In the genomic region with DNA sequence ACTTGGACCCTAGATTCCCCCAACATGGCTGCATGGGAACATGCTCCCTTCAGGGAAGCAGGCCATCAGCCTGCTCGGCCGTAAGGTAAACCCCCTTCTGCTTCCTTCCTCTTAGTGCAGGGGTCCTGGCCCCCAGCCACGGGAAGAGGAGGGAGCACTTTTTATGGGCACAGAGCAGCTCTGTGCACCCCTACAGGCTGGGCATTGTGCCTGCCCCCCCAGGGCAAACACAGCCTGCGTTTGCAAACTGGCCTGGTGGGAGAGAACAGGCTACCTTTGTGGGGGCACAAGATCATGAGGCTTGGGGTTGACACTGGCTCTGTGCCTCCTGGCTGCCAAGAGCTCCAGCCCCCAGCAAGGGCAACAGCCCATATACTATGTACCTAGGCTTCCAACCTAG, we compare ENCODE assay signal across 8 mouse cellular contexts. TPM values are rescaled to one million over a fixed set of nuclear protein-coding genes. Genes with fewer than 3 reads are reported as not detected.
DNase-seq lines count a peak whose midpoint lies in the region; ATAC-seq and TF ChIP-seq lines count a peak whose summit lies in the region.

No protein-coding gene starts in this region.

- ATAC-seq in heart, embryonic 14.5 days (ENCODE audit: insufficient number of reproducible peaks, insufficient read depth, low FRiP score, low read depth) = no peak
- ATAC-seq in limb, embryonic 15.5 days (ENCODE audit: insufficient number of reproducible peaks, low FRiP score, low TSS enrichment, low read depth) = peak; percentile 0; the same call in 1 of the 2 replicates

- TF ChIP-seq EP300 in heart, adult 2 months (IDR thresholded peaks at IDR 0.05; ENCODE audit: insufficient read depth, low read depth, low read length) = no peak

- no peak overlapping the region for H3K4me3 ChIP-seq in heart, embryonic 14.5 days (ENCODE audit: control insufficient read depth in 1 of 2, insufficient read depth in 1 of 2, low read depth in 1 of 2, low read length in 2 of 2)
- no peak overlapping the region for H3K4me3 ChIP-seq in heart, adult 2 months
- H3K4me3 ChIP-seq in thymus, adult 2 months (ENCODE audit: control insufficient read depth, insufficient read depth, low read length) = no peak overlapping the region
- H3K4me3 ChIP-seq in limb, embryonic 15.5 days = peak overlapping the region; percentile 86

- no peaks in the 10 kb centered on the region for H3K9me3 ChIP-seq in heart, embryonic 14.5 days (ENCODE audit: control insufficient read depth, low read length)
- H3K9me3 ChIP-seq in limb, embryonic 15.5 days = no peaks in the 10 kb centered on the region

- peaks cover 56% of the 10 kb centered on the region for H3K36me3 ChIP-seq in heart, embryonic 14.5 days (ENCODE audit: control insufficient read depth, insufficient read depth, low read length)
- H3K36me3 ChIP-seq in heart, adult 2 months (ENCODE audit: control insufficient read depth, insufficient read depth, low read length) = no peaks in the 10 kb centered on the region
- peaks cover 35% of the 10 kb centered on the region for H3K36me3 ChIP-seq in thymus, adult 2 months (ENCODE audit: control insufficient read depth, insufficient read depth, low read length)
- peaks cover 49% of the 10 kb centered on the region for H3K36me3 ChIP-seq in limb, embryonic 15.5 days

- 62% methylated on average over 4 of the region's 4 CpGs for WGBS in heart, embryonic 14.5 days
- WGBS in heart, adult 2 months = 34% methylated on average over 4 of the region's 4 CpGs
- 63% methylated on average over 4 of the region's 4 CpGs for WGBS in thymus, adult 2 months
- WGBS in limb, embryonic 15.5 days = 27% methylated on average over 4 of the region's 4 CpGs

- H3K27me3 ChIP-seq in heart, embryonic 14.5 days (ENCODE audit: control insufficient read depth, insufficient read depth, low read length) = no peaks in the 10 kb centered on the region
- no peaks in the 10 kb centered on the region for H3K27me3 ChIP-seq in heart, adult 2 months (ENCODE audit: control insufficient read depth, insufficient read depth, low read length)
- no peaks in the 10 kb centered on the region for H3K27me3 ChIP-seq in thymus, adult 2 months (ENCODE audit: control insufficient read depth, insufficient read depth, low read length)
- H3K27me3 ChIP-seq in limb, embryonic 15.5 days = no peaks in the 10 kb centered on the region

- no peak for TF ChIP-seq POLR2A in heart, adult 2 months (IDR thresholded peaks at IDR 0.05; ENCODE audit: insufficient read depth, low read depth, low read length)
- TF ChIP-seq POLR2A in thymus, adult 2 months (IDR thresholded peaks at IDR 0.05; ENCODE audit: control insufficient read depth, extremely low read depth, insufficient read depth, low read length, poor library complexity) = no peak

- H3K9ac ChIP-seq in heart, embryonic 14.5 days (ENCODE audit: low read length) = peak overlapping the region; percentile 97; the same call in 1 of the 2 replicates
- no peak overlapping the region for H3K9ac ChIP-seq in heart, adult 2 months (ENCODE audit: low read depth, low read length)
- H3K9ac ChIP-seq in limb, embryonic 15.5 days = no peak overlapping the region

- H3K4me2 ChIP-seq in heart, embryonic 14.5 days (ENCODE audit: low read length) = peak overlapping the region; percentile 93; the same call in 1 of the 2 replicates
- peak overlapping the region; percentile 90 for H3K4me2 ChIP-seq in limb, embryonic 15.5 days

- TF ChIP-seq CTCF in heart, adult 2 months (IDR thresholded peaks at IDR 0.05) = no peak
- TF ChIP-seq CTCF in thymus, adult 2 months (IDR thresholded peaks at IDR 0.05; ENCODE audit: borderline replicate concordance, control insufficient read depth, extremely low read depth, insufficient read depth, low read length, poor library complexity) = peak; percentile 11; the same call in 1 of the 2 replicates

- no peak overlapping the region for H3K27ac ChIP-seq in heart, embryonic 14.5 days (replicated peaks in 1 of 2; ENCODE audit: control insufficient read depth in 1 of 2, insufficient read depth in 1 of 2, low read depth in 2 of 2, low read length in 2 of 2)
- H3K27ac ChIP-seq in heart, adult 2 months = no peak overlapping the region
- no peak overlapping the region for H3K27ac ChIP-seq in thymus, adult 2 months (ENCODE audit: control insufficient read depth, insufficient read depth, low read length)
- H3K27ac ChIP-seq in limb, embryonic 15.5 days = peak overlapping the region; percentile 98

- H3K79me2 ChIP-seq in heart, adult 2 months (replicated peaks; ENCODE audit: control insufficient read depth, insufficient read depth, low read length) = no peaks in the 10 kb centered on the region

- DNase-seq in heart, adult 2 months = no peak
- DNase-seq in thymus, adult 2 months = no peak
- DNase-seq in thymus, postnatal 0 days (ENCODE audit: low spot score) = no peak
- no peak for DNase-seq in spleen, postnatal 4 days (ENCODE audit: low spot score in 2 of 2)
- no peak for DNase-seq in urinary bladder, postnatal 14 days (ENCODE audit: low spot score)
- no peak for DNase-seq in left cerebral cortex, postnatal 25 days (ENCODE audit: low spot score in 2 of 2)

- intact Hi-C loops in heart, adult 2 months (cut with DNase I) = no loop called here
- intact Hi-C loops in left cerebral cortex, postnatal 25 days (cut with DNase I) = no loop called here

- peaks cover 13 to 30% of the 10 kb centered on the region in 2 experiments; a peak in 3 of 4 replicates for H3K4me1 ChIP-seq in heart, embryonic 14.5 days (ENCODE audit: control insufficient read depth in 2 of 2, insufficient read depth in 2 of 2, low read length in 2 of 2)
- H3K4me1 ChIP-seq in heart, adult 2 months (ENCODE audit: control insufficient read depth, insufficient read depth, low read length) = peaks cover 3% of the 10 kb centered on the region; the same call in 1 of the 2 replicates
- H3K4me1 ChIP-seq in thymus, adult 2 months (replicated peaks; ENCODE audit: control insufficient read depth, insufficient read depth, low read length) = peaks cover 30% of the 10 kb centered on the region
- H3K4me1 ChIP-seq in limb, embryonic 15.5 days = peaks cover 66% of the 10 kb centered on the region

RNA-seq across cellular contexts. Expression of a gene that starts 3.4 kb away (rescaled TPM):
- 18.5 and 25.6 TPM in 2 replicates for polyA plus RNA-seq in heart, embryonic 14.5 days (2014; fragmentation: Nextera tagmentation; extraction: Ambion mirVana)
- total RNA-seq in heart, adult 2 months (2021) = 1 to 10 TPM; 3.7 to 6.0 TPM
- polyA plus RNA-seq in heart, adult 2 months (2012; rRNA removed) = 11.2 and 13.4 TPM in 2 replicates
- polyA plus RNA-seq in thymus, adult 2 months (2012; rRNA removed) = 275 TPM in 2 replicates
- 57.5 and 58.6 TPM in 2 replicates for polyA plus RNA-seq in thymus, postnatal 0 days (2015; fragmentation: Nextera tagmentation; extraction: Ambion mirVana)
- 65.6 and 67.0 TPM in 2 replicates for polyA plus RNA-seq in limb, embryonic 15.5 days (2015; fragmentation: Nextera tagmentation; extraction: Ambion mirVana)
- 10 to 100 TPM; 11.3 to 12.5 TPM for total RNA-seq in left cerebral cortex, postnatal 25 days (2021)

RNA-seq across cellular contexts. Expression of a gene that starts 14.5 kb away (rescaled TPM):
- polyA plus RNA-seq in heart, embryonic 14.5 days (2014; fragmentation: Nextera tagmentation; extraction: Ambion mirVana) = 11.5 and 12.4 TPM in 2 replicates
- 1 to 10 TPM; 1.6 to 2.5 TPM for total RNA-seq in heart, adult 2 months (2021)
- polyA plus RNA-seq in heart, adult 2 months (2012; rRNA removed) = 7.0 and 7.6 TPM in 2 replicates
- polyA plus RNA-seq in thymus, adult 2 months (2012; rRNA removed) = 27.0 and 27.4 TPM in 2 replicates
- 14.1 and 14.5 TPM in 2 replicates for polyA plus RNA-seq in thymus, postnatal 0 days (2015; fragmentation: Nextera tagmentation; extraction: Ambion mirVana)
- polyA plus RNA-seq in limb, embryonic 15.5 days (2015; fragmentation: Nextera tagmentation; extraction: Ambion mirVana) = 15.4 and 16.2 TPM in 2 replicates
- total RNA-seq in left cerebral cortex, postnatal 25 days (2021) = 1 to 10 TPM; 3.1 to 3.2 TPM

RNA-seq across cellular contexts. Expression of a gene that starts 14.5 kb away (rescaled TPM):
- 14.7 and 16.1 TPM in 2 replicates for polyA plus RNA-seq in heart, embryonic 14.5 days (2014; fragmentation: Nextera tagmentation; extraction: Ambion mirVana)
- total RNA-seq in heart, adult 2 months (2021) = 1 to 10 TPM; 5.4 to 5.7 TPM
- 15.7 and 17.3 TPM in 2 replicates for polyA plus RNA-seq in heart, adult 2 months (2012; rRNA removed)
- polyA plus RNA-seq in thymus, adult 2 months (2012; rRNA removed) = 30.0 and 33.1 TPM in 2 replicates
- polyA plus RNA-seq in thymus, postnatal 0 days (2015; fragmentation: Nextera tagmentation; extraction: Ambion mirVana) = 12.2 and 13.5 TPM in 2 replicates
- 31.3 and 32.0 TPM in 2 replicates for polyA plus RNA-seq in limb, embryonic 15.5 days (2015; fragmentation: Nextera tagmentation; extraction: Ambion mirVana)
- total RNA-seq in left cerebral cortex, postnatal 25 days (2021) = 10 to 100 TPM; 29.2 to 30.1 TPM

RNA-seq across cellular contexts. Expression of a gene that starts 21.4 kb away (rescaled TPM):
- polyA plus RNA-seq in heart, embryonic 14.5 days (2014; fragmentation: Nextera tagmentation; extraction: Ambion mirVana) = 968 and 1,084 TPM in 2 replicates
- 100 to 1,000 TPM; 801 to 911 TPM for total RNA-seq in heart, adult 2 months (2021)
- 155 and 253 TPM in 2 replicates for polyA plus RNA-seq in heart, adult 2 months (2012; rRNA removed)
- 193 and 312 TPM in 2 replicates for polyA plus RNA-seq in thymus, adult 2 months (2012; rRNA removed)
- polyA plus RNA-seq in thymus, postnatal 0 days (2015; fragmentation: Nextera tagmentation; extraction: Ambion mirVana) = 1,919 and 1,995 TPM in 2 replicates
- 1,208 and 1,454 TPM in 2 replicates for polyA plus RNA-seq in limb, embryonic 15.5 days (2015; fragmentation: Nextera tagmentation; extraction: Ambion mirVana)
- 100 to 1,000 TPM; 616 to 654 TPM for total RNA-seq in left cerebral cortex, postnatal 25 days (2021)

RNA-seq across cellular contexts. Expression of a gene that starts 26.3 kb away (rescaled TPM):
- 57.1 and 61.8 TPM in 2 replicates for polyA plus RNA-seq in heart, embryonic 14.5 days (2014; fragmentation: Nextera tagmentation; extraction: Ambion mirVana)
- 1 to 10 TPM; 8.2 to 9.8 TPM for total RNA-seq in heart, adult 2 months (2021)
- 17.2 and 17.5 TPM in 2 replicates for polyA plus RNA-seq in heart, adult 2 months (2012; rRNA removed)
- 15.4 and 18.5 TPM in 2 replicates for polyA plus RNA-seq in thymus, adult 2 months (2012; rRNA removed)
- polyA plus RNA-seq in thymus, postnatal 0 days (2015; fragmentation: Nextera tagmentation; extraction: Ambion mirVana) = 26.4 and 29.6 TPM in 2 replicates
- polyA plus RNA-seq in limb, embryonic 15.5 days (2015; fragmentation: Nextera tagmentation; extraction: Ambion mirVana) = 153 and 164 TPM in 2 replicates
- total RNA-seq in left cerebral cortex, postnatal 25 days (2021) = 10 to 100 TPM; 20.2 to 24.8 TPM
